Mouse (Mus musculus): ENCODE data around the gene Igfbp1.
"Not testable (repeated sequence)": the region's sequence is repeated elsewhere in the genome, so short reads cannot be mapped to it uniquely, and the experiment has no call there.

Igfbp1 gene

GRCm38 (mm10) chr11:7210343-7210742, 12.8 kb downstream of the Igfbp1 start:
- Histone ChIP-seq H3K36me3 (ENCODE audit: control insufficient read depth, insufficient read depth, low read length, poor library complexity, severe bottlenecking) (no peaks in the 10 kb centered on the region), H3K27me3 (ENCODE audit: control insufficient read depth, insufficient read depth, low read length, poor library complexity, severe bottlenecking) (no peaks in the 10 kb centered on the region)
- DNase-seq (ENCODE audit: low read depth, low spot score) = peak; percentile 5

GRCm38 (mm10) chr11:7211211-7211610, 13.6 kb downstream of the Igfbp1 start:
- no peak for DNase-seq (ENCODE audit: low read depth, low spot score)

GRCm38 (mm10) chr11:7212126-7212798, 14.7 kb downstream of the Igfbp1 start:
- no peaks in the 10 kb centered on the region for H3K27me3 ChIP-seq (ENCODE audit: control insufficient read depth, insufficient read depth, low read length, poor library complexity, severe bottlenecking)
- H3K36me3 ChIP-seq (ENCODE audit: control insufficient read depth, insufficient read depth, low read length, poor library complexity, severe bottlenecking) = no peaks in the 10 kb centered on the region
- DNase-seq (ENCODE audit: low read depth, low spot score) = no peak

More at GRCm38 (mm10) chr11:7211211-7211610, 13.6 kb downstream of the Igfbp1 start:
- no peaks in the 10 kb centered on the region for H3K27me3 ChIP-seq (ENCODE audit: control insufficient read depth, insufficient read depth, low read length, poor library complexity, severe bottlenecking)
- H3K36me3 ChIP-seq (ENCODE audit: control insufficient read depth, insufficient read depth, low read length, poor library complexity, severe bottlenecking) = no peaks in the 10 kb centered on the region

- DNase-seq (ENCODE audit: low read depth, low spot score) = no peak
- Histone ChIP-seq H3K27me3 (ENCODE audit: control insufficient read depth, insufficient read depth, low read length, poor library complexity, severe bottlenecking) (no peaks in the 10 kb centered on the region), H3K36me3 (ENCODE audit: control insufficient read depth, insufficient read depth, low read length, poor library complexity, severe bottlenecking) (no peaks in the 10 kb centered on the region)
Observed at GRCm38 (mm10) chr11:7213161-7213500, 15.5 kb downstream of the Igfbp1 start.

GRCm38 (mm10) chr11:7213501-7214341, 16.1 kb downstream of the Igfbp1 start, which contains the start of gene Igfbp3:
Gene Igfbp3 (minus strand): TSS chr11:7213923.
- DNase-seq (ENCODE audit: low read depth, low spot score) = no peak
- no peaks in the 10 kb centered on the region for H3K27me3 ChIP-seq (ENCODE audit: control insufficient read depth, insufficient read depth, low read length, poor library complexity, severe bottlenecking)
- no peaks in the 10 kb centered on the region for H3K36me3 ChIP-seq (ENCODE audit: control insufficient read depth, insufficient read depth, low read length, poor library complexity, severe bottlenecking)

- no peak for DNase-seq (ENCODE audit: low read depth, low spot score)
- Histone ChIP-seq H3K27me3 (ENCODE audit: control insufficient read depth, insufficient read depth, low read length, poor library complexity, severe bottlenecking) (no peaks in the 10 kb centered on the region), H3K36me3 (ENCODE audit: control insufficient read depth, insufficient read depth, low read length, poor library complexity, severe bottlenecking) (no peaks in the 10 kb centered on the region)
Observed at GRCm38 (mm10) chr11:7214342-7214660, 16.7 kb downstream of the Igfbp1 start.

- no peak for DNase-seq (ENCODE audit: low read depth, low spot score)
- no peaks in the 10 kb centered on the region for H3K36me3 ChIP-seq (ENCODE audit: control insufficient read depth, insufficient read depth, low read length, poor library complexity, severe bottlenecking)
- H3K27me3 ChIP-seq (ENCODE audit: control insufficient read depth, insufficient read depth, low read length, poor library complexity, severe bottlenecking) = no peaks in the 10 kb centered on the region
Observed at GRCm38 (mm10) chr11:7214761-7215160, 17.2 kb downstream of the Igfbp1 start.

- H3K27me3 ChIP-seq (ENCODE audit: control insufficient read depth, insufficient read depth, low read length, poor library complexity, severe bottlenecking) = no peaks in the 10 kb centered on the region
- DNase-seq (ENCODE audit: low read depth, low spot score) = no peak
- H3K36me3 ChIP-seq (ENCODE audit: control insufficient read depth, insufficient read depth, low read length, poor library complexity, severe bottlenecking) = no peaks in the 10 kb centered on the region
Observed at GRCm38 (mm10) chr11:7215703-7216102, 18.1 kb downstream of the Igfbp1 start.

GRCm38 (mm10) chr11:7221826-7222225, 24.2 kb downstream of the Igfbp1 start:
- H3K27me3 ChIP-seq (ENCODE audit: control insufficient read depth, insufficient read depth, low read length, poor library complexity, severe bottlenecking); DNase-seq (ENCODE audit: low read depth, low spot score); H3K36me3 ChIP-seq (ENCODE audit: control insufficient read depth, insufficient read depth, low read length, poor library complexity, severe bottlenecking): not testable (repeated sequence)

- H3K36me3 ChIP-seq (ENCODE audit: control insufficient read depth, insufficient read depth, low read length, poor library complexity, severe bottlenecking) = no peaks in the 10 kb centered on the region
- no peak for DNase-seq (ENCODE audit: low read depth, low spot score)
- H3K27me3 ChIP-seq (ENCODE audit: control insufficient read depth, insufficient read depth, low read length, poor library complexity, severe bottlenecking) = no peaks in the 10 kb centered on the region
Observed at GRCm38 (mm10) chr11:7226200-7226599, 28.6 kb downstream of the Igfbp1 start.

- Histone ChIP-seq H3K27me3 (ENCODE audit: control insufficient read depth, insufficient read depth, low read length, poor library complexity, severe bottlenecking) (no peaks in the 10 kb centered on the region), H3K36me3 (ENCODE audit: control insufficient read depth, insufficient read depth, low read length, poor library complexity, severe bottlenecking) (no peaks in the 10 kb centered on the region)
- no peak for DNase-seq (ENCODE audit: low read depth, low spot score)
Observed at GRCm38 (mm10) chr11:7226810-7227550, 29.4 kb downstream of the Igfbp1 start.

- no peak for DNase-seq (ENCODE audit: low read depth, low spot score)
- Histone ChIP-seq H3K36me3 (ENCODE audit: control insufficient read depth, insufficient read depth, low read length, poor library complexity, severe bottlenecking) (no peaks in the 10 kb centered on the region), H3K27me3 (ENCODE audit: control insufficient read depth, insufficient read depth, low read length, poor library complexity, severe bottlenecking) (no peaks in the 10 kb centered on the region)
Observed at GRCm38 (mm10) chr11:7228107-7228506, 30.5 kb downstream of the Igfbp1 start.

- Histone ChIP-seq H3K27me3 (ENCODE audit: control insufficient read depth, insufficient read depth, low read length, poor library complexity, severe bottlenecking) (no peaks in the 10 kb centered on the region), H3K36me3 (ENCODE audit: control insufficient read depth, insufficient read depth, low read length, poor library complexity, severe bottlenecking) (no peaks in the 10 kb centered on the region)
- DNase-seq (ENCODE audit: low read depth, low spot score) = no peak
Observed at GRCm38 (mm10) chr11:7230000-7230399, 32.4 kb downstream of the Igfbp1 start.

- no peak for DNase-seq (ENCODE audit: low read depth, low spot score)
- H3K36me3 ChIP-seq (ENCODE audit: control insufficient read depth, insufficient read depth, low read length, poor library complexity, severe bottlenecking) = no peaks in the 10 kb centered on the region
Observed at GRCm38 (mm10) chr11:7231958-7232357, 34.4 kb downstream of the Igfbp1 start.

GRCm38 (mm10) chr11:7233333-7233732, 35.8 kb downstream of the Igfbp1 start:
- H3K36me3 ChIP-seq (ENCODE audit: control insufficient read depth, insufficient read depth, low read length, poor library complexity, severe bottlenecking) = no peaks in the 10 kb centered on the region
- no peaks in the 10 kb centered on the region for H3K27me3 ChIP-seq (ENCODE audit: control insufficient read depth, insufficient read depth, low read length, poor library complexity, severe bottlenecking)
- DNase-seq (ENCODE audit: low read depth, low spot score) = no peak

More at GRCm38 (mm10) chr11:7231958-7232357, 34.4 kb downstream of the Igfbp1 start:
- H3K27me3 ChIP-seq (ENCODE audit: control insufficient read depth, insufficient read depth, low read length, poor library complexity, severe bottlenecking) = no peaks in the 10 kb centered on the region

Data from splenic B cell, adult 2 months (primary cell).